In the genomic region with DNA sequence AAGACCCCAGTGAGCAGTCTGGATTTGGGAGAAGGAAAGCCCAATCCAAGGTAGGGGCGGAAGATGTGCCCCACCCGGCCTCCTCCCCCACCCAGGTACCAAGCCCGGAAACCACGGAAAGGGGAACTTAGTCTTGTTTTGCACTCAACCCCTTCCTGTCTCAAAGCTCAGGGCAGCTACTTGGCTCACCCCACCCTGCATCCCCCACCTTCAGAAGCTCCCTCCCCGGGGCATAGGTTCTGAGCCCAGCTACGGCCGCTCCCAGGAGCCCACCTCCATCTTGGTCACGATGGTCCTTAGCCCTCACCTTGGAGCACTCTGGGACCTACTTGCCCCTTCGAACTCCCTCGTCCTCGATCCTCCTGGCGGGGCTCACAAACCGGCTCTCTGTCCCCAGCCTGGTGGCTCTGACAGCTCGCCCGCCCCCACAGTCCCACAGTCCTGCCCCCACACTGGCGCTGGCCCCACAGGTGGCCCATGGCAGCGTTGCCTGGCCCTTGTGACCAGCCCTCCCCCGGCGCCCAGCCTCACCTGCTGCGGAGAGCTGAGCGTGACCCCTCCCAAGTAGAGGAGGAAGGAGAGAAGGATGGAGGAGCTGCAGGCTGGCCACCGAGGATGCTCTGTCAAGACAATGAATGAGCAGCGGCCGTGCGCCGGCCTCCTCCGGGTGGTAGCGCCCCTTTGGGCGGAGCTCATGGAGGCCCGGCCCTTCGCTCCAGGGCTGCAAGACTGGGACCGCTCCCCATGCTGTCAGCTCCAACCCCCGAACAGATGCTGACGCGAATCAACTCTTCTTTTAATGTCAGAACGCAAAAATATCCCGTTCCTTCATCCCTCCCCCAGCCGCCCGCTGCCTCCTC, we compare ENCODE assay signal across 1 mouse cellular context.
TF ChIP-seq lines count a peak whose summit lies in the region.

No protein-coding gene starts in this region.

TF ChIP-seq in MEL, 35 proteins besides CTCF, POLR2A, EP300 and RAD21:
- TF ChIP-seq NELFE (IDR thresholded peaks at IDR 0.05; ENCODE audit: low read depth, low read length) (peak; percentile 77; the same call in 1 of the 2 replicates), USF2 (IDR thresholded peaks at IDR 0.05; ENCODE audit: borderline replicate concordance in 1 of 2, insufficient read depth in 1 of 2, low read depth in 1 of 2, low read length in 2 of 2) (no peak), SIN3A (IDR thresholded peaks at IDR 0.05; ENCODE audit: low read length) (peak; percentile 31; the same call in 1 of the 2 replicates), NRF1 (IDR thresholded peaks at IDR 0.05; ENCODE audit: insufficient read depth, low read depth, low read length, poor library complexity, severe bottlenecking) (peak; percentile 45; the same call in 1 of the 2 replicates), HCFC1 (IDR thresholded peaks at IDR 0.05; ENCODE audit: low read depth, low read length) (peak; percentile 68), CHD1 (IDR thresholded peaks at IDR 0.05; ENCODE audit: low read depth, low read length) (0 out of 2 replicates have a peak, but pooled peaks have one; percentile 55), MEF2A (IDR thresholded peaks at IDR 0.05; ENCODE audit: extremely low read depth, insufficient replicate concordance, low read depth, low read length, poor library complexity, severe bottlenecking) (no peak), TBP (IDR thresholded peaks at IDR 0.05; ENCODE audit: low read depth, low read length) (peak; percentile 78), RCOR1 (IDR thresholded peaks at IDR 0.05; ENCODE audit: low read depth, low read length) (peak; percentile 26; the same call in 1 of the 2 replicates), MXI1 (IDR thresholded peaks at IDR 0.05; ENCODE audit: low read depth, low read length) (peak; percentile 12), POLR2AphosphoS2 (IDR thresholded peaks at IDR 0.05; ENCODE audit: low read length) (no peak; the same call in 1 of the 2 replicates), CHD2 (IDR thresholded peaks at IDR 0.05; ENCODE audit: low read length) (no peak), ELF1 (IDR thresholded peaks at IDR 0.05; ENCODE audit: low read depth, low read length) (peak; percentile 73), USF1 (IDR thresholded peaks at IDR 0.05; ENCODE audit: low read depth, low read length) (no peak), JUND (IDR thresholded peaks at IDR 0.05; ENCODE audit: low read depth, low read length) (no peak), ETS1 (IDR thresholded peaks at IDR 0.05; ENCODE audit: low read depth, low read length) (peak; percentile 54; the same call in 1 of the 2 replicates), MAFK (IDR thresholded peaks at IDR 0.05; ENCODE audit: borderline replicate concordance, low read depth, low read length) (no peak), ZC3H11A (IDR thresholded peaks at IDR 0.05; ENCODE audit: low read depth, low read length) (no peak), GABPA (IDR thresholded peaks at IDR 0.05; ENCODE audit: low read depth, low read length) (no peak), E2F4 (IDR thresholded peaks at IDR 0.05; ENCODE audit: borderline replicate concordance, low read depth, low read length) (no peak), SMC3 (IDR thresholded peaks at IDR 0.05; ENCODE audit: low read depth, low read length) (no peak), POLR2AphosphoS5 (IDR thresholded peaks at IDR 0.05; ENCODE audit: borderline replicate concordance, low read depth, low read length) (no peak), MAZ (IDR thresholded peaks at IDR 0.05; ENCODE audit: low read depth, low read length) (peak; percentile 81), ZNF384 (IDR thresholded peaks at IDR 0.05; ENCODE audit: low read depth, low read length) (no peak), TCF12 (IDR thresholded peaks at IDR 0.05; ENCODE audit: low read depth, low read length) (peak; percentile 53; the same call in 1 of the 2 replicates), ZMIZ1 (IDR thresholded peaks at IDR 0.05; ENCODE audit: low read depth, low read length) (peak; percentile 73; the same call in 1 of the 2 replicates), MAX (IDR thresholded peaks at IDR 0.05; ENCODE audit: low read length) (0 out of 2 replicates have a peak, but pooled peaks have one; percentile 21)
TF ChIP-seq in MEL: peak in this region for 14.
